Mouse (Mus musculus) embryo, embryonic 11 days (tissue): ENCODE measurements around the gene Bahcc1.

Experiments
- DNase-seq: peaks from one replicate; pipeline ENCODE4 v3.0.0-alpha.2; 2015

Bahcc1 gene

DNA sequence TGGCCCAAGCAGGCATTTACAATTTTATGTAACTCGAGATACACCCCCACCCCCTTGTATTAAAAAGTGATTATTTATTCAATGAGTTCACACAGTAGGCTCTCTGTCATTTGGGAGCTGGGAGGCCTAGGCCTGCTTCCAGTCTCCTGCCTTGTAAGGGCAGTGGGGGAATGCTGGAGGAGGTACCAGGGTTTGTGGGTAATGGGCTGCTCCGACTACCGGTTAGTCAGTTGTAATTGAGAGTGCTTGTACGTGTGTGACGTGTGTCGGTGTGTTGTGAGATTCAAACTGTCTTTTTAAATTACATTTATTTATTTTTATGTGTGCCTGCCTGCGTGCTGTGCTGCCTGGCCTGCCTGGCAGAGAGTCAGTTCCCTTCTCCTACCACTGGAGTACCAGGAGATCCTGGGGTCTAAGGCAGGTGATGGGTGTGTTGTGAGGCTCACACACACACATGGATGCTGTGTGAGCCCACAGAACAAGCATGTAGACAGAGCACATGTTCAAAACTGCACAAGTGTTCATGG lies 3.8 kb upstream of the Bahcc1 start:
- peak; percentile 67 for DNase-seq

GRCm38 (mm10) chr11:120229861-120230751 lies 2.6 kb upstream of the Bahcc1 start:
- peak; percentile 73 for DNase-seq

- DNase-seq, result peak; percentile 74
Observed at GRCm38 (mm10) chr11:120230841-120231370, 1.8 kb upstream of the Bahcc1 start.

GRCm38 (mm10) chr11:120231379-120231778 lies 1.4 kb upstream of the Bahcc1 start:
- DNase-seq, result peak; percentile 100

DNA sequence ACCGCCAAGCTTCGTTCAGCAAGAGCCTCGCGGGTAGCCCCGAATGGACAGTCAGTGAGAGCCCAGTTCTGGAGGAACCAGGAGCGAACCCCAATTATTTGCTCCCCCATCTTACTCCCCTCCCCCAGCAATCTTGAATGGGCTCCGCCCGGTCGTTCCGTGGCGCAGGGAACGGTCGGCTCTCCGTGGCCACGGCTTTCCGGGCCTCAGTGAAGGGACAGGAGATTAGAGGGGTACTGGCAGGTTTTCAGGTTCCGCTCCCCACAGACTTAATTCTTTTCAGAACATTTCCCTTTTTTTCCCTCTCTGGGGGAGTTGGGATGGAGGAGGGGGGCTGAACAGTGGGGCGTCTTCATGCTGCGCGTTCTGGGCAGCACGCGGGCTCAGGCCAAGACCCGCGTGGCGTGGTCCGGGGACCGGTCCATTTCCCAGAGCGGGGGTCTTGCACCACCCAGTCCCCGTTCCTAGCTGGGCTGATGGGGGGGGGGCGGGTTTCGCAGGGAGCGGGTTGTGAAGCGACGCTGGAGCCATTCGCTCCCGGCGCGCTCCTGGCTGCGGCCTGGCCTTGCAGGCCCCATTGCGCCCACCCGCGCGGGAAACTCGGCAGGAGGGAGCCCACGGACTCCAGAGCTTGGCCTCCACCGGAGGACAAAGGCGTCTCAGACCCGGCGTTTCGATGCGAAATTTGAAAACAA lies 841 bp downstream of the Bahcc1 start:
- peak; percentile 79 for DNase-seq

GRCm38 (mm10) chr11:120234136-120234775 lies 1.5 kb downstream of the Bahcc1 start:
- peak; percentile 81 for DNase-seq

DNA sequence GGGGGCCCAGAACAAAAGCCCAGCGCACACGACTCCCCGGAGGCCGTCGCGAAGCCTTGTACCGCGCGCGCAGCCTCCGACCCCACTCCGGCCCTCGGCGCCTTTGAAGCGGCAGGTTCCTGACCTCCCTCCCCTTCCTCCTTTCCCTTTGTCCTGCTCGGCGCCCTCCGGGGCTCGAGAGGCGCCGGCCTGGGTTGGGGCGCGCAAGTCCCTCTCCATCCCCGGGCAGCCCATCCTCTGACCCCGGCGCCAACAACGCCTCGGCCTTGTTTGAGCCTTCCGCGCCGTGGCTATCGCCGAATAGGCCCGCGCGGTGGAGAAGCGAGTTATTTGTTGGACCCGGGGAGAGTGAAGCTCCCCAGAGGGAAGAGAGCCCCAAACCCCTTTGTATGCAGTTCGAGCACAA lies 2.0 kb downstream of the Bahcc1 start:
- peak; percentile 85 for DNase-seq

DNA sequence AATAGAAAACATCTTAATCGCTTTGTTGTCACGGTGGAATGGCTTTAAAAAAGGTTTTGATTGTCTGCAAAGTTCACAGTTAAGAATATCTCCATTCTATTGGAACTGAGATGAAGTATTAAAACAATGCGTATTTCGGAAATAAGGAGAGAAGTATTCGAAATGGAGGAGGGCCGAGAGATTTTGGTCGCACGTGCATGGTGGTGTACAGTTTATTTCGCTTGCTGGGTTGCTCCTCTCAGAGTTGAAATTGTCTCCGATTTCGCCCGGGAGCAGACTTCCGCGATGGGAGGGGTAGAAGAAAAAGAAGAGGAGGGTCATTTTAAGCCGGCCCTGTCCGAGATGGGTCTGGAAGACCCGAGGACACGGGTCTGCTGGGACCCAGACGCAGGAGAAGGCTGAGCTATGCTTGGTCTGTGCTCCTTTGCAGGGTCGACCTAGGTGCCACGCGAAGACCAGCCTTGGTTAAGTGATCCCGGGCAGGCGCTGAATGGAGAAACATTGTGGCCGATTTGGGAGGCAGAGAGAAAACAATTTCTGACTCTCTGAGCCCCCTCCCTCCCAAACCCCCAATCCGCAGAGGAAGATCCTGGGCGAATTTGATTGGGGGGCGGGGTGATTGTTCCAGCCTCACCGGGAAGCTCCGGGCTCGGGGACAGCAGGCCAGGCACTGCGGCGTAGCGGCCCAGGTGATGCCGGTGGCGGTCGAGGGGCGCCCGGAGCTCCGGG lies 2.8 kb downstream of the Bahcc1 start:
- peak; percentile 86 for DNase-seq

- DNase-seq, result no peak
Observed at GRCm38 (mm10) chr11:120236114-120236437, 3.3 kb downstream of the Bahcc1 start.

- peak; percentile 86 for DNase-seq
Observed at GRCm38 (mm10) chr11:120236438-120237165, 3.9 kb downstream of the Bahcc1 start.

- peak; percentile 79 for DNase-seq
Observed at GRCm38 (mm10) chr11:120237166-120238131, 4.7 kb downstream of the Bahcc1 start.

GRCm38 (mm10) chr11:120238306-120238705 lies 5.6 kb downstream of the Bahcc1 start:
- DNase-seq, result peak; percentile 67

GRCm38 (mm10) chr11:120238751-120239359 lies 6.1 kb downstream of the Bahcc1 start:
- DNase-seq, result peak; percentile 75

- DNase-seq, result peak; percentile 71
Observed at GRCm38 (mm10) chr11:120239581-120239991, 6.8 kb downstream of the Bahcc1 start.

GRCm38 (mm10) chr11:120240206-120240605 lies 7.5 kb downstream of the Bahcc1 start:
- DNase-seq, result peak; percentile 96

GRCm38 (mm10) chr11:120240941-120241890 lies 8.5 kb downstream of the Bahcc1 start:
- peak; percentile 88 for DNase-seq

DNA sequence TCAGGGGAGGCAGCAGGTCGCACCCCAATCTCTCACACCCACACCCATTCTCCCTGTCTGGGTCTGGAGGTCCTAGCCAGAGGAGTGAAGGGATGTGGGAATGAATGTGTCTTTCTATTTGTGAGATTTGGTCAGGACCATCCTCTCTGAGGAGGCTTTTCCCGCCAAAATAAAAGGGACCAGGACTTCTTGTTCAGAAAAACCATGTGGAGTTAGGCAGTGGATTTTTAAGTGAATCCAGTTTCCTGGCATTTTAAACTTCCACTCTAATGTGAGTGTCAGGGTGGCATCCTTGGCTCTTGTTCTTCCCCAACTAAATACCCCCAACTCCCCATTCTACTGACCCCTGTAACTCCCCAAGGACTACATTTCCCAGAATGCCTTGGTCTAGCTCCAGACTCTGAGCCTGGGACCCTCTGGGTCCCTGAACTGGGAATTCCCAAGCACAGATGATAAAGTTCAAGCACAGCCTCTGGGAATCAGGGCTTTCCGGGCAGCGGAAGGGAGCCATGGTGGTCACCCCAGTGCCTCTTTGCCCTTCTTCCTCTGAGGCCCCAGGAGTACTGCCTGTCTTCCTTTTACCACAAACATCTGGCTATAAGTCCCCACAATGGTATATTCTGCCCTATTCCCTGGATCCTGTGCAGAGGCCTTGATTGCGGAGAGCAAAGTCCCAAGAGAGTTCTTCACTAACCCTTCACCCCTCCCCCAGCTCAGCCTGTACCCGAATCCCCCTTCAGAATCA lies 9.4 kb downstream of the Bahcc1 start:
- peak; percentile 61 for DNase-seq
